Mouse (Mus musculus) kidney, adult 2 months (tissue): ENCODE results near the gene Nostrin.

Experiments
- CTCF ChIP-seq: fragments of 200-500 bp; conservative IDR thresholded peaks from 2 replicates; pipeline ENCODE4 v1.5.1; 2011; ENCODE audit warnings: low read depth, mild to moderate bottlenecking, control low read depth, low read length, moderate library complexity, mixed read lengths; ENCODE audit not compliant: insufficient read depth, insufficient read length
- POLR2A ChIP-seq: fragments of 200-500 bp; IDR thresholded peaks from one replicate; pipeline ENCODE4 v1.6.1; 2011; ENCODE audit warnings: low read depth, low read length, control low read depth

DNA sequence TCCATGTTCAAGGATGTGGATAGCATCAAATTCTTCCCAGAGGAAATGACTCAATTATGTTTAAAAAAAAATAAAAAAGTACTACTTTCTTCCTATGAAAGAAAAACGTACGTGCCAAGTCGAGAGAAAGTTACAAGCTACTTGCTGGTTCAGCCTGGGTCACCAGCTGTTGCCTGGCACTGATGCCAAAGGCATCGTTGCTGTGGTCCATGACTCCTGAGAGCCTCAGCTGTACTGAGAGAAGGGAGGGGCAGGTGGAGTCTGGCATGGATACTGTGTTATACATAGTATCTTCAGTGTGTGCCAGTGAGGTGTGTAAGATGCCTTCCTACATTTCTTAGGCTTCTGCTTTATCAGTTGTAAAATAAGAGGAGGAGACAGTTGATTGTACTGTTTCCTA is 3.2 kb downstream of the Nostrin start:
- TF ChIP-seq CTCF (no peak), POLR2A (no peak)
